Comparison of ENCODE assay signal across 16 mouse cellular contexts in genomic region chr9:59964367-59964766, GRCm38 (mm10). TPM values are rescaled to one million over a fixed set of nuclear protein-coding genes. Genes with fewer than 3 reads are reported as not detected.
A peak's percentile ranks its signal among the peaks of the same experiment; 100 is the strongest.
DNase-seq lines count a peak whose midpoint lies in the region; ATAC-seq and TF ChIP-seq lines count a peak whose summit lies in the region.
"Had no signal": no experiment of that assay in that cellular context is flagged by ENCODE, and none has a peak within 500 bp of the region (broad histone marks: within the 10 kb centered on the region; RNA-seq: fewer than 3 reads in every experiment).

No protein-coding gene starts in this region.

- H3K9ac ChIP-seq in lung, postnatal 0 days (replicated peaks; ENCODE audit: low read depth) = no peak overlapping the region
- H3K9ac ChIP-seq: embryonic facial prominence, embryonic 12.5 days; hindbrain, embryonic 15.5 days; liver, embryonic 15.5 days had no signal

- no peaks in the 10 kb centered on the region for H3K27me3 ChIP-seq in lung, postnatal 0 days (replicated peaks; ENCODE audit: insufficient read depth, low read length)
- H3K27me3 ChIP-seq in hindbrain, embryonic 10.5 days (ENCODE audit: insufficient read depth, poor library complexity, severe bottlenecking) = no peaks in the 10 kb centered on the region
- H3K27me3 ChIP-seq: embryonic facial prominence, embryonic 12.5 days; hindbrain, embryonic 15.5 days had no signal

- no peak overlapping the region for H3K4me2 ChIP-seq in lung, postnatal 0 days (replicated peaks; ENCODE audit: low read depth, low read length)
- H3K4me2 ChIP-seq: embryonic facial prominence, embryonic 12.5 days; hindbrain, embryonic 15.5 days; liver, embryonic 15.5 days had no signal

- H3K27ac ChIP-seq in lung, postnatal 0 days (ENCODE audit: low read length) = no peak overlapping the region
- no peak overlapping the region for H3K27ac ChIP-seq in hindbrain, embryonic 10.5 days
- H3K27ac ChIP-seq: embryonic facial prominence, embryonic 12.5 days; hindbrain, embryonic 15.5 days; liver, embryonic 15.5 days had no signal

- no peak for TF ChIP-seq CTCF in lung, postnatal 0 days (IDR thresholded peaks at IDR 0.05)

- no peaks in the 10 kb centered on the region for H3K36me3 ChIP-seq in lung, postnatal 0 days (ENCODE audit: insufficient read depth, low read length)
- H3K36me3 ChIP-seq in hindbrain, embryonic 10.5 days = no peaks in the 10 kb centered on the region
- H3K36me3 ChIP-seq: embryonic facial prominence, embryonic 12.5 days; hindbrain, embryonic 15.5 days; liver, embryonic 15.5 days had no signal

- H3K4me1 ChIP-seq in lung, postnatal 0 days (ENCODE audit: insufficient read depth, low read depth, low read length) = no peaks in the 10 kb centered on the region
- H3K4me1 ChIP-seq in hindbrain, embryonic 10.5 days (replicated peaks) = peaks cover 16% of the 10 kb centered on the region
- H3K4me1 ChIP-seq: liver, embryonic 15.5 days had no signal

- 32% methylated on average over 3 of the region's 3 CpGs for WGBS in lung, postnatal 0 days
- 70% methylated on average over 3 of the region's 3 CpGs for WGBS in hindbrain, embryonic 10.5 days

- no peaks in the 10 kb centered on the region for H3K9me3 ChIP-seq in lung, postnatal 0 days (ENCODE audit: low read length)
- no peaks in the 10 kb centered on the region for H3K9me3 ChIP-seq in hindbrain, embryonic 10.5 days
- H3K9me3 ChIP-seq: embryonic facial prominence, embryonic 12.5 days; hindbrain, embryonic 15.5 days; liver, embryonic 15.5 days had no signal

- peak; percentile 27 for DNase-seq in 3T3-L1 (ENCODE audit: low read depth, low spot score)
- DNase-seq in NIH3T3 (ENCODE audit: low read depth) = peak; percentile 20
- peak; percentile 43 to 78 for DNase-seq in left cerebral cortex, postnatal 14 days (ENCODE audit: low spot score in 2 of 2)
- DNase-seq in lung, postnatal 0 days (ENCODE audit: low spot score) = peak; percentile 81
- no peak for DNase-seq in layer of hippocampus, adult 11-12 months (ENCODE audit: low spot score)
- DNase-seq in hindbrain, embryonic 10.5 days (ENCODE audit: low spot score) = no peak
- no peak for DNase-seq in ovary, adult 18-20 months (ENCODE audit: low spot score)
- DNase-seq: cerebellum, adult 9-11 months; kidney, adult 9 months; layer of hippocampus, adult 9-11 months had no signal

- H3K4me3 ChIP-seq in lung, postnatal 0 days (ENCODE audit: low read depth, low read length) = no peak overlapping the region
- H3K4me3 ChIP-seq in hindbrain, embryonic 10.5 days = no peak overlapping the region
- H3K4me3 ChIP-seq: embryonic facial prominence, embryonic 12.5 days; hindbrain, embryonic 15.5 days; liver, embryonic 15.5 days had no signal

- intact Hi-C loops in left cerebral cortex, postnatal 14 days (cut with DNase I) = loop anchor here (10.0 kb wide), 1 partner anchor 240 kb away; no protein-coding TSS in a partner anchor

- TF ChIP-seq EP300 in lung, postnatal 0 days (IDR thresholded peaks at IDR 0.05) = no peak

- peak; percentile 90 for ATAC-seq in lung, postnatal 0 days

RNA-seq across cellular contexts. Expression of gene Nr2e3, which starts 3.9 kb away (rescaled TPM):
- total RNA-seq in left cerebral cortex, postnatal 14 days (2021) = not detected
- not detected in 2 replicates for polyA plus RNA-seq in lung, postnatal 0 days (2015; fragmentation: Nextera tagmentation; extraction: Ambion mirVana)
- not detected in 2 replicates for polyA plus RNA-seq in hindbrain, embryonic 10.5 days (2016; fragmentation: Nextera tagmentation; extraction: Ambion mirVana)
- total RNA-seq: midbrain, postnatal 0 days had no signal
- polyA plus RNA-seq: heart, embryonic 14.5 days; hindbrain, embryonic 15.5 days; liver, embryonic 15.5 days; midbrain, postnatal 0 days; neural tube, embryonic 14.5 days had no signal

Comparison
In these comparisons a context has a peak if more than half of its experiments do, and no peak if none do; other contexts are left out.
1. DNase-seq: peak in 3T3-L1 (single experiment), NIH3T3 (single experiment), left cerebral cortex, postnatal 14 days (2 of 2) and lung, postnatal 0 days (single experiment); none in layer of hippocampus, adult 11-12 months (single experiment), hindbrain, embryonic 10.5 days (single experiment) and ovary, adult 18-20 months (single experiment).